Mouse (Mus musculus) stomach, postnatal 0 days (tissue): ENCODE measurements around the gene Zfp950.

Experiments used
- CTCF ChIP-seq: IDR thresholded peaks from 2 replicates; pipeline ENCODE4 v1.5.1; 2016; ENCODE audit warnings: antibody characterized with exemption, low read depth, mild to moderate bottlenecking, moderate library complexity
- EP300 ChIP-seq: optimal IDR thresholded peaks from 2 replicates; pipeline ENCODE3; 2016; ENCODE audit warnings: antibody characterized with exemption

DNA sequence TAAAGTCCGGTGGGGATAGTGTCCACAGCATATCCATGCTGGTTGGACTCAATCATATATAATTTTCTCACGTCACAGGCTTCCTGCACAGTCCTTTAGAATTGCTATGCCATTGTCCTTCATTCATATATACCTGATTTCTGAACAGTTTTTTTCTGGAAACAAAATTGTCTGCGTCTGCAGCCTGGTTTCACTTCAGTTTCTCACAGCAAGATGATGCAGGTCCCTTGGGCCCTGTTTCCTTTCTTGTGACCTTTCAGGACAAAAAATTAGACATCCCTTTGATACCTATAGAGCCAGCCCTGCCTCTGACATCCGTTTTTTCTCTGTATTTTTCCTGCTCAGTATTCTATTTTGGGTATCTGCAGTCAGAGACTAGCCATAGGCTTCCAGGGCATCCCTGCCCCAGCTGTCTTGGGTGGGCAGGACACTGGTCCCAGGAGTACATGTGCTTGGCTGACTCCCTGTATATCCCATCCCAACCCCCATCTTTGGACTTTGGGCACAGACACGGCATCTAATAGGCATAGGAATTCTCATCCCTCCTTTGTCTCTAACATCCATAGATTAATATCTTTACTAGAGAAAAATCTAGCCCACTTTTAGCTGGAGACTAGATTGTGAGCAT is 83.7 kb downstream of the Zfp950 start:
- TF ChIP-seq CTCF (no peak), EP300 (no peak)
